ENCODE assay signal across 9 mouse cellular contexts in the genomic region with DNA sequence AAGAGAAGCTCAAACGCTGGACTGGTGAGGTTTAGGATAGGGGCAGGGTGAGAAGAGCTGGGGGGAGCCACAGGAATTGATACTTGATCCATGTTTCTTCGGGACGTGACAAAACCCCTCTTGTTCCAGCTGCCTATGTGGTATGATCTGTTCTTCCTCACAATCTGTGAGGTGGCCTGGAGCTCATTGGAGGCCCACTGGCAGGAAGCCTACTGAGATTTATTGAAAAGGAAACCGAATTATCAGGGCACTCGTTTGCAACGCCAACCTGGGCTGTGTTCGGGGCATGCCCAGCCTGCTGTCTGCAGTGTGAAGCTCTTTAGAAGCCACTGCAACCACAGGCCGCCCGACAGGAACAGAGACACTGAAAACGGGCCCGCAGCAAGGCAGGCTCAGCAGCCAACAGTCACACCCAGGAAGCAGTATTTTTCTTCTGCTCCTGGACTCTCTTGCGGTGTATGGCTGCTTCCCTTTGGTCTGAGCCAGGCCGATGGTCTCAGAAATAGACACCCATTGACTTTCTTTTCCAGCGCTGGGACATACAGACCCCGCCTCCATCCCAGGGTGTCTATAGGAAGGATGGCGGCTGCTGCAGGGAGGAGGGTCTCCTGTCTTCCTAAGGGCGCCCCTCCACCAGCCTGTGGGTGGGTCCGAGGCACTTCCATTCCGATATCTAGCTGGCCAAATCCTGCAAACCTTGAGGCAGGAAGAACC. TPM values are rescaled to one million over a fixed set of nuclear protein-coding genes. Genes with fewer than 3 reads are reported as not detected.
DNase-seq lines count a peak whose midpoint lies in the region; ATAC-seq and TF ChIP-seq lines count a peak whose summit lies in the region.
"Had no signal": no experiment of that assay in that cellular context is flagged by ENCODE, and none has a peak within 500 bp of the region (broad histone marks: within the 10 kb centered on the region; RNA-seq: fewer than 3 reads in every experiment).

No protein-coding gene starts in this region.

- no peaks in the 10 kb centered on the region for H3K27me3 ChIP-seq in cerebellum, adult 2 months (ENCODE audit: control insufficient read depth, insufficient read depth, low read length)
- H3K27me3 ChIP-seq in hindbrain, embryonic 12.5 days: no peaks in the 10 kb centered on the region
- no peaks in the 10 kb centered on the region for H3K27me3 ChIP-seq in liver, postnatal 0 days (ENCODE audit: insufficient read depth, low read length)

- peak overlapping the region; percentile 95 for H3K4me3 ChIP-seq in cerebellum, adult 2 months (replicated peaks; ENCODE audit: insufficient read depth, low read depth, low read length)
- H3K4me3 ChIP-seq in cortical plate, adult 2 months (ENCODE audit: insufficient read depth, low read length): peak overlapping the region; percentile 53
- H3K4me3 ChIP-seq in hindbrain, embryonic 12.5 days: peak overlapping the region; percentile 61
- peak overlapping the region; percentile 65 for H3K4me3 ChIP-seq in liver, postnatal 0 days (ENCODE audit: low read depth, low read length)

- no peaks in the 10 kb centered on the region for H3K9me3 ChIP-seq in hindbrain, embryonic 12.5 days (replicated peaks)
- H3K9me3 ChIP-seq in liver, postnatal 0 days (ENCODE audit: low read length): no peaks in the 10 kb centered on the region

- peak; percentile 90 for ATAC-seq in hindbrain, embryonic 12.5 days (ENCODE audit: low FRiP score)
- peak; percentile 14 for ATAC-seq in liver, postnatal 0 days
- 0 out of 2 replicates have a peak, but pooled peaks have one; percentile 7 for ATAC-seq in neutrophil, adult 5-6 weeks (ENCODE audit: extremely low read depth, insufficient number of reproducible peaks, low FRiP score, poor library complexity, severe bottlenecking)

- WGBS in cerebellum, adult 2 months: 5% methylated on average over 19 of the region's 19 CpGs
- WGBS in hindbrain, embryonic 12.5 days: 12% methylated on average over 19 of the region's 19 CpGs
- WGBS in liver, postnatal 0 days (ENCODE audit: insufficient replicate concordance): 5% methylated on average over 19 of the region's 19 CpGs

- no peaks in the 10 kb centered on the region for H3K4me1 ChIP-seq in cerebellum, adult 2 months (ENCODE audit: control insufficient read depth, insufficient read depth, low read length)
- H3K4me1 ChIP-seq in cortical plate, adult 2 months (ENCODE audit: control insufficient read depth, insufficient read depth, low read length): no peaks in the 10 kb centered on the region
- peaks cover 26% of the 10 kb centered on the region for H3K4me1 ChIP-seq in hindbrain, embryonic 12.5 days
- peaks cover 35% of the 10 kb centered on the region for H3K4me1 ChIP-seq in liver, postnatal 0 days (ENCODE audit: insufficient read depth)

- no peak for DNase-seq in cerebellum, adult 2 months
- DNase-seq in cerebellum, adult 11 months: no peak
- peak; percentile 70 for DNase-seq in 3T3-L1 (ENCODE audit: low read depth, low spot score)
- no peak for DNase-seq in liver, postnatal 0 days
- DNase-seq in left cerebral cortex, adult 8-10 months (ENCODE audit: low spot score in 2 of 2): no peak

- H3K27ac ChIP-seq in cerebellum, adult 2 months (ENCODE audit: insufficient read depth, low read length): peak overlapping the region; percentile 84
- peak overlapping the region; percentile 49 for H3K27ac ChIP-seq in cortical plate, adult 2 months (ENCODE audit: insufficient read depth, low read length)
- peak overlapping the region; percentile 97 for H3K27ac ChIP-seq in hindbrain, embryonic 12.5 days
- H3K27ac ChIP-seq in liver, postnatal 0 days (ENCODE audit: low read depth): peak overlapping the region; percentile 92

- H3K36me3 ChIP-seq in hindbrain, embryonic 12.5 days: peaks cover 8% of the 10 kb centered on the region
- peaks cover 24% of the 10 kb centered on the region for H3K36me3 ChIP-seq in liver, postnatal 0 days (replicated peaks; ENCODE audit: insufficient read depth, low read length)

- TF ChIP-seq CTCF in cerebellum, adult 2 months (IDR thresholded peaks at IDR 0.05; ENCODE audit: borderline replicate concordance, insufficient read depth, low read depth, low read length): no peak
- no peak for TF ChIP-seq CTCF in cortical plate, adult 2 months (IDR thresholded peaks at IDR 0.05; ENCODE audit: extremely low read depth, insufficient read depth, low read length)
- TF ChIP-seq CTCF in liver, postnatal 0 days (IDR thresholded peaks at IDR 0.05; ENCODE audit: low read depth): no peak

- H3K4me2 ChIP-seq in hindbrain, embryonic 12.5 days (replicated peaks): peak overlapping the region; percentile 83
- peak overlapping the region; percentile 92 for H3K4me2 ChIP-seq in liver, postnatal 0 days (ENCODE audit: low read depth, low read length)

- H3K9ac ChIP-seq in hindbrain, embryonic 12.5 days: peak overlapping the region; percentile 88
- H3K9ac ChIP-seq in liver, postnatal 0 days (replicated peaks): peak overlapping the region; percentile 83

- no peak for TF ChIP-seq POLR2A in cerebellum, adult 2 months (IDR thresholded peaks at IDR 0.05; ENCODE audit: borderline replicate concordance, insufficient read depth, low read length)
- TF ChIP-seq POLR2A in cortical plate, adult 2 months (IDR thresholded peaks at IDR 0.05; ENCODE audit: extremely low read depth, insufficient read depth, low read length): no peak

- TF ChIP-seq EP300 in liver, postnatal 0 days (IDR thresholded peaks at IDR 0.05; ENCODE audit: low read depth): no peak

RNA-seq across cellular contexts. Expression of a gene that starts 0.6 kb away (rescaled TPM):
- 0.86 and 1.2 TPM in 2 replicates for polyA plus RNA-seq in cerebellum, adult 2 months (2012; rRNA removed)
- polyA plus RNA-seq in cortical plate, adult 2 months (2012; rRNA removed): 2.2 TPM in 2 replicates
- polyA plus RNA-seq in hindbrain, embryonic 12.5 days (2016; fragmentation: Nextera tagmentation; extraction: Ambion mirVana): 181 and 190 TPM in 2 replicates
- 193 and 197 TPM in 2 replicates for polyA plus RNA-seq in liver, postnatal 0 days (2015; fragmentation: Nextera tagmentation; extraction: Ambion mirVana)
- total RNA-seq in neutrophil, adult 5-6 weeks (2017): 0.47 and 0.49 TPM in 2 replicates
- total RNA-seq in left cerebral cortex, adult 8-10 months (2022): 1 to 10 TPM in 1 of 4 experiments, under 1 TPM in 3; 0.14 to 1.3 (median 0.72) TPM

RNA-seq across cellular contexts. Expression of a gene that starts 12.1 kb away (rescaled TPM):
- polyA plus RNA-seq in cerebellum, adult 2 months (2012; rRNA removed): 0.10 and 0.16 TPM in 2 replicates
- 0.04 TPM in 1 of 2 replicates, not detected in the other for polyA plus RNA-seq in cortical plate, adult 2 months (2012; rRNA removed)
- not detected in 2 replicates for polyA plus RNA-seq in hindbrain, embryonic 12.5 days (2016; fragmentation: Nextera tagmentation; extraction: Ambion mirVana)
- not detected in 2 replicates for polyA plus RNA-seq in liver, postnatal 0 days (2015; fragmentation: Nextera tagmentation; extraction: Ambion mirVana)
- not detected in 2 replicates for total RNA-seq in neutrophil, adult 5-6 weeks (2017)
- under 1 TPM in 2 of 4 experiments, not detected in 2; 0.21 to 0.37 TPM for total RNA-seq in left cerebral cortex, adult 8-10 months (2022)
- total RNA-seq: heart, adult 18-20 months had no signal

RNA-seq across cellular contexts. Expression of a gene that starts 22.5 kb away (rescaled TPM):
- polyA plus RNA-seq in cerebellum, adult 2 months (2012; rRNA removed): 0.78 and 1.2 TPM in 2 replicates
- polyA plus RNA-seq in cortical plate, adult 2 months (2012; rRNA removed): 1.0 and 1.9 TPM in 2 replicates
- polyA plus RNA-seq in hindbrain, embryonic 12.5 days (2016; fragmentation: Nextera tagmentation; extraction: Ambion mirVana): 57.9 and 59.0 TPM in 2 replicates
- 96.8 and 101 TPM in 2 replicates for polyA plus RNA-seq in liver, postnatal 0 days (2015; fragmentation: Nextera tagmentation; extraction: Ambion mirVana)
- 9.0 and 12.4 TPM in 2 replicates for total RNA-seq in neutrophil, adult 5-6 weeks (2017)
- total RNA-seq in left cerebral cortex, adult 8-10 months (2022): 1 to 10 TPM in 3 of 4 experiments, under 1 TPM in 1; 0.52 to 1.7 (median 1.2) TPM

RNA-seq across cellular contexts. Expression of a gene that starts 22.7 kb away (rescaled TPM):
- 3.4 and 3.8 TPM in 2 replicates for polyA plus RNA-seq in cerebellum, adult 2 months (2012; rRNA removed)
- 4.4 TPM in 2 replicates for polyA plus RNA-seq in cortical plate, adult 2 months (2012; rRNA removed)
- polyA plus RNA-seq in hindbrain, embryonic 12.5 days (2016; fragmentation: Nextera tagmentation; extraction: Ambion mirVana): 2.9 and 4.6 TPM in 2 replicates
- polyA plus RNA-seq in liver, postnatal 0 days (2015; fragmentation: Nextera tagmentation; extraction: Ambion mirVana): 32.9 and 34.4 TPM in 2 replicates
- 10.4 and 11.9 TPM in 2 replicates for total RNA-seq in neutrophil, adult 5-6 weeks (2017)
- total RNA-seq in left cerebral cortex, adult 8-10 months (2022): 1 to 10 TPM; 4.2 to 9.0 (median 7.1) TPM

RNA-seq across cellular contexts. Expression of a gene that starts 24.9 kb away (rescaled TPM):
- 11.5 and 12.4 TPM in 2 replicates for polyA plus RNA-seq in cerebellum, adult 2 months (2012; rRNA removed)
- polyA plus RNA-seq in cortical plate, adult 2 months (2012; rRNA removed): 9.0 and 11.5 TPM in 2 replicates
- polyA plus RNA-seq in hindbrain, embryonic 12.5 days (2016; fragmentation: Nextera tagmentation; extraction: Ambion mirVana): 2.7 and 3.1 TPM in 2 replicates
- 6.6 and 7.1 TPM in 2 replicates for polyA plus RNA-seq in liver, postnatal 0 days (2015; fragmentation: Nextera tagmentation; extraction: Ambion mirVana)
- total RNA-seq in neutrophil, adult 5-6 weeks (2017): 3.6 and 6.8 TPM in 2 replicates
- total RNA-seq in left cerebral cortex, adult 8-10 months (2022): 1 to 10 TPM; 3.6 to 9.2 (median 5.8) TPM

Comparison
In these comparisons a context has a peak if more than half of its experiments do, and no peak if none do; other contexts are left out.
1. ATAC-seq: peak in every context shown above with its lines; median percentile 90 in hindbrain, embryonic 12.5 days; 14 in liver, postnatal 0 days; 7 in neutrophil, adult 5-6 weeks.
2. RNA of a gene that starts 0.6 kb away (polyA plus RNA-seq): 193 to 197 TPM in liver, postnatal 0 days and 181 to 190 TPM in hindbrain, embryonic 12.5 days; 2.2 TPM in cortical plate, adult 2 months and 0.86 to 1.2 TPM in cerebellum, adult 2 months; every median in the first group is over 10 times any median in the second.
3. RNA of a gene that starts 22.5 kb away (polyA plus RNA-seq): 96.8 to 101 TPM in liver, postnatal 0 days and 57.9 to 59.0 TPM in hindbrain, embryonic 12.5 days; 1.0 to 1.9 TPM in cortical plate, adult 2 months and 0.78 to 1.2 TPM in cerebellum, adult 2 months; every median in the first group is over 10 times any median in the second.
4. Peak in every context shown above with its lines, with median percentiles within 50 percentile points of each other: H3K27ac ChIP-seq and H3K4me3 ChIP-seq.